ENCODE assay signal across 8 mouse cellular contexts in genomic region chr2:76618078-76618477, GRCm38 (mm10). TPM values are rescaled to one million over a fixed set of nuclear protein-coding genes. Genes with fewer than 3 reads are reported as not detected.
DNase-seq lines count a peak whose midpoint lies in the region; ATAC-seq lines count a peak whose summit lies in the region.

No protein-coding gene starts in this region.

- H3K9ac ChIP-seq in kidney, embryonic 15.5 days: no peak overlapping the region

- ATAC-seq in kidney, embryonic 15.5 days (replicated peaks; ENCODE audit: low FRiP score): no peak

- no peak overlapping the region for H3K4me2 ChIP-seq in kidney, embryonic 15.5 days

- no peak overlapping the region for H3K4me3 ChIP-seq in kidney, embryonic 15.5 days (replicated peaks)

- H3K9me3 ChIP-seq in kidney, embryonic 15.5 days (replicated peaks): no peaks in the 10 kb centered on the region

- peaks cover 5% of the 10 kb centered on the region for H3K36me3 ChIP-seq in kidney, embryonic 15.5 days

- DNase-seq in kidney, adult 11 months: peak; percentile 8
- DNase-seq in CD4-positive helper T cell, adult 2 months (ENCODE audit: low read depth, low spot score): peak; percentile 20
- DNase-seq in R1 (ENCODE audit: low read depth, low spot score): peak; percentile 41
- peak; percentile 18 for DNase-seq in fibroblast of lung, adult 2 months (ENCODE audit: low read depth)
- peak; percentile 22 for DNase-seq in large intestine, adult 2 months (ENCODE audit: low read depth, low spot score)
- DNase-seq in neural tube, embryonic 10.5 days (ENCODE audit: extremely low spot score, low spot score): peak; percentile 19
- no peak for DNase-seq in spleen, postnatal 14 days (ENCODE audit: low spot score in 2 of 2)

- 36% methylated on average over 1 of the region's 1 CpGs for WGBS in kidney, embryonic 15.5 days
- WGBS in large intestine, adult 2 months: 13% methylated on average over 1 of the region's 1 CpGs

- no peaks in the 10 kb centered on the region for H3K4me1 ChIP-seq in kidney, embryonic 15.5 days

- H3K27me3 ChIP-seq in kidney, embryonic 15.5 days: no peaks in the 10 kb centered on the region

- H3K27ac ChIP-seq in kidney, embryonic 15.5 days: no peak overlapping the region

RNA-seq across cellular contexts. Expression of gene Prkra, which starts 29.7 kb away (rescaled TPM):
- polyA plus RNA-seq in kidney, embryonic 15.5 days (2015; fragmentation: Nextera tagmentation; extraction: Ambion mirVana): 78.8 and 80.5 TPM in 2 replicates
- 18.3 and 26.3 TPM in 2 replicates for polyA plus RNA-seq in large intestine, adult 2 months (2012; rRNA removed)

RNA-seq across cellular contexts. Expression of gene Pjvk, which starts 30.2 kb away (rescaled TPM):
- polyA plus RNA-seq in kidney, embryonic 15.5 days (2015; fragmentation: Nextera tagmentation; extraction: Ambion mirVana): 1.6 and 2.7 TPM in 2 replicates
- polyA plus RNA-seq in large intestine, adult 2 months (2012; rRNA removed): not detected in 2 replicates

RNA-seq across cellular contexts. Expression of gene Fkbp7, which starts 54.8 kb away (rescaled TPM):
- polyA plus RNA-seq in kidney, embryonic 15.5 days (2015; fragmentation: Nextera tagmentation; extraction: Ambion mirVana): 65.4 and 66.7 TPM in 2 replicates
- polyA plus RNA-seq in large intestine, adult 2 months (2012; rRNA removed): 1.5 and 1.8 TPM in 2 replicates

RNA-seq across cellular contexts. Expression of gene Plekha3, which starts 57.0 kb away (rescaled TPM):
- polyA plus RNA-seq in kidney, embryonic 15.5 days (2015; fragmentation: Nextera tagmentation; extraction: Ambion mirVana): 13.9 and 14.0 TPM in 2 replicates
- 11.1 and 13.9 TPM in 2 replicates for polyA plus RNA-seq in large intestine, adult 2 months (2012; rRNA removed)

Comparison
In these comparisons a context has a peak if more than half of its experiments do, and no peak if none do; other contexts are left out.
1. DNase-seq: peak in kidney, adult 11 months (single experiment), CD4-positive helper T cell, adult 2 months (single experiment), R1 (single experiment), fibroblast of lung, adult 2 months (single experiment), large intestine, adult 2 months (single experiment) and neural tube, embryonic 10.5 days (single experiment); none in spleen, postnatal 14 days (0 of 2).
2. RNA of gene Fkbp7, which starts 54.8 kb away (polyA plus RNA-seq): 65.4 to 66.7 TPM in kidney, embryonic 15.5 days; 1.5 to 1.8 TPM in large intestine, adult 2 months; every median in the first group is over 10 times any median in the second.